Mouse (Mus musculus) embryonic fibroblast, embryonic 13.5 days (primary cell): ENCODE measurements around the gene Rbm14. TPM values are rescaled to one million over a fixed set of nuclear protein-coding genes. Genes with fewer than 3 reads are reported as not detected.
"Not testable (repeated sequence)": the region's sequence is repeated elsewhere in the genome, so short reads cannot be mapped to it uniquely, and the experiment has no call there.

Experiments used
- H3K27ac ChIP-seq: 2 replicates; pipeline ENCODE4 v1.5.1; 2012; ENCODE audit warnings: low read length, control low read depth, inconsistent platforms; ENCODE audit not compliant: insufficient read depth
- H3K4me1 ChIP-seq: 2 replicates; pipeline ENCODE4 v1.6.1; 2011; ENCODE audit warnings: low read length; ENCODE audit not compliant: control insufficient read depth, insufficient read depth
- H3K4me3 ChIP-seq: 2 replicates; pipeline ENCODE4 v1.5.1; 2011; ENCODE audit warnings: mild to moderate bottlenecking, control low read depth, low read length; ENCODE audit not compliant: insufficient read depth
- CTCF ChIP-seq: IDR thresholded peaks from 2 replicates; pipeline ENCODE4 v1.5.1; 2011; ENCODE audit warnings: mild to moderate bottlenecking, control low read depth, low read length, moderate library complexity, borderline replicate concordance; ENCODE audit not compliant: insufficient read depth
- POLR2A ChIP-seq: IDR thresholded peaks from 2 replicates; pipeline ENCODE4 v1.6.1; 2011; ENCODE audit warnings: low read depth, mild to moderate bottlenecking, control low read depth, low read length, moderate library complexity
- polyA plus RNA-seq: library from polyadenylated mRNA; stranded (reverse); fragments of >200 nt; gene quantifications from 2 replicates; pipeline ENCODE4 v1.2.4, GENCODE M21; 2011; ENCODE audit warnings: low read depth; ENCODE audit not compliant: missing spikeins, insufficient read length

Gene Rbm14
- polyA plus RNA-seq, 1 experiment, result 33.6 TPM

DNA sequence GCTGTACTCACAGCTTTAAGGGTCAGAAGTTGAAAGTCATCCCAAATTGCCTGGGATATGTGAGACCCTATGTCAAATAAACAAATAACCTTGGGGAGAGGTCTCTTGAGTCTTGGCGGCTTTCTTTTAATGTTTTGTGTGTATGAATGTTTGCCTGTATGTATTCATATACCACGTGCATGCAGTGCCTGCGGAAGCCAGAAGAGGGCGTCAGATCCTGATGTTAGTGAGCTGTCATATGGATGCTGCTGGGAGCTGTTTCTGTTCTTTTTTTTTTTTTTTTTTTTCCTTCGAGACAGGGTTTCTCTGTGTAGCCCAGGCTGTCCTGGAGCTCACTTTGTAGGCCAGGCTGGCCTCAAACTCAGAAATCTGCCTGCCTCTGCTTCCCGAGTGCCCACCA, 1.6 kb upstream of the Rbm14 start:
- TF ChIP-seq CTCF, result peak; percentile 27; the same call in 1 of the 2 replicates
- TF ChIP-seq POLR2A, result no peak
- Histone ChIP-seq H3K4me3 (no peak overlapping the region), H3K27ac (no peak overlapping the region), H3K4me1 (peaks cover 5% of the 10 kb centered on the region)

DNA sequence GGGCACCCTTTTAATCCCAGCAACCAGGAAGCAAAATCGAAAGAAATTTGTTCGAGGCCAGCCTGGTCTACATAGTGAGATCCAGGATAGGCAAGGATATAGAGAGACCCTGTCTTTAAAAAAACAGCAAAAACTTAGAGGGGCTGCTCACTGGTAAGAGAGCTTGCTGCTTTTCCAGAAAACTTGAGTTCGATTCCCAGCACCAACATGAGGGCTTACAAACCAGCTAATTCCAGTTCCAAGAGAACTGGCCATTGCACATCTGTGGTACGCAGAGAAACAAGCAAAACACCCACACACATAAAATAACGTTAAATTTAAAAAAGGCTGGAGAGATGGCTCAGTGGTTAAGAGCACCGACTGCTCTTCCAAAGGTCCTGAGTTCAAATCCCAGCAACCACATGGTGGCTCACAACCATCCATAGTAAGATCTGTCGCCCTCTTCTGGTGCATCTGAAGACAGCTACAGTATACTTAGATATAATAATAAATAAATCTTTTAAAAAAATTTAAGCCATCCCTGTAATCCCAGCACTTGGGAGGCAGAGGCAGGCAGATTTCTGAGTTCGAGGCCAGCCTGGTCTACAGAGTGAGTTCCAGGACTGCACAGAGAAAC, 1.0 kb upstream of the Rbm14 start:
- H3K4me1 ChIP-seq, result not testable (repeated sequence)
- peak overlapping the region; percentile 92 for H3K27ac ChIP-seq
- H3K4me3 ChIP-seq, result peak overlapping the region; percentile 70

DNA sequence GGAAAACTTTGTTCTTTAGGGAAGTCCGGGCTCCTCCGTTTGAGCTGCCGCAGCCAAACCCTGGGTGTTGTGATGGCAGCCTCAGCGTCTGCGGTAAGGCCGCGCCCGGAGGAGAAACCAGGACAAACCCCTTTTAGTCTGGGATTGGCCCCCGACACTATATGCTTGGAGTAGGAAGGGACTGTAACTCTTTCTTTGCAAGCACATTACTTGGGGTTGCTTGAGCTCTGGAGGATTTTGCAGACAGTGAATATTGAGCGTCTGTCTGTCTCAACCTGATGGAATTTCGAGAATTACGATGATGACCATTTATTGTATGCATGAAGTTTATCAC, 442 bp upstream of the Rbm14 start:
- Histone ChIP-seq H3K27ac (peak overlapping the region; percentile 92), H3K4me3 (peak overlapping the region; percentile 70), H3K4me1 (peaks cover 5% of the 10 kb centered on the region)
- TF ChIP-seq POLR2A (0 out of 2 replicates have a peak, but pooled peaks have one; percentile 2), CTCF (no peak)

DNA sequence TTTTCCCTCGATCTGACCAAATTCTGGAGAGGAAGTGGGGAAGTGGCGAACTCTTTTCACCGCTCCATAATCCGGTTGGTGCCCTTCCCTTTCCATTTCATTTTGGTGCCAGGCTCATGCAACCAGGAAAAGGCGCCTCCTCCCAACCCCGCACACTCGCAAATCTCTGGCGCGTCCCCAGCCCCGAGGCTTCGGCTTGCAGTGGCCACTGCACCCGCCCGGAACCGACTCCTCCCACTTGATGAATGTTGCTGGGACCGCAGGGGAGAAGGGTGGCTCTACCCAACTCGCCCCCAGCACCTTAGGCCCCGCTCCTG, 730 bp downstream of the Rbm14 start:
- H3K27ac ChIP-seq, result peak overlapping the region; percentile 69
- H3K4me3 ChIP-seq, result peak overlapping the region; percentile 57
- TF ChIP-seq CTCF, result no peak

DNA sequence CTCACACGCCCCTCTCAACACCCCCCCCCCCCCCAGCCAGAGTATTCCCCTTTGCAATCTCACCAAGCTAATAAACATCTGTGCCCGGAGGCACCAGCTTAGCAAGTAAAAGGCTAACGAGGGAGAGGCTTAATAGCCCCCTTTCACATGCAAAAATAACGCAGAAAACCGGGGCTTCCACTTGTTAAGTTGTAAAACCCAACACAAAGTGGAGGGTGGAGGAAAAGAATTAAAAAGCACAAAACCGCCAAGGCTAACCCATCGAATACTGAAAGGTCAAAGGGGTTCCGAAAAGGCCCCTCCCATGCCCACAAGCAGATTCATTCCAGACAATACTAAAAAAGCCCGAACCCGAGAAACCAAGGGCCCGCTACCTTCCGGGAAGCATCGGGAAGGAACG, 1.1 kb downstream of the Rbm14 start:
- Histone ChIP-seq H3K27ac (peak overlapping the region; percentile 69; the same call in 1 of the 2 replicates), H3K4me3 (peak overlapping the region; percentile 57), H3K4me1 (peaks cover 5% of the 10 kb centered on the region)
- TF ChIP-seq POLR2A (no peak), CTCF (no peak)

More for the DNA sequence above, 730 bp downstream of the Rbm14 start:
- H3K4me1 ChIP-seq, result peaks cover 5% of the 10 kb centered on the region

DNA sequence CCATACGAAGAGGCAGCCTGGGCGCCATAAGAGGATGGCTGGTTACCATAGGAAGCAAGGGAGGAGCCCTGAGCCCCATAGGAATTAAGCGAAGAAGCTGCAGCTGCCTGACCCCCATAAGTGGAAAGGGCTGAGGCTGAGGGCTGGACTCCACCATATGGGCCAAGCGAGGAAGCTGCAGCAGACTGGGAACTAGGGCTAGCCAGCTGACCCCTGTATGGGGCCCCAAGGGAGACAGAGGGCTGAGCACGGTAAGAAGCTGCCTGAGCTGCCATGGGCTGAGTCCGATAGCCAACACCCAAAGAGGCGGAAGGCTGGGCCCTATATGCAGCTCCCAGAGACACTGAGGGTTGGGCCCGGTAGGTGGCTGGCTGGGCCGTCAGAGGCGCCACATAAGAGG, 8.2 kb downstream of the Rbm14 start:
- TF ChIP-seq POLR2A, result no peak
- no peak for TF ChIP-seq CTCF

DNA sequence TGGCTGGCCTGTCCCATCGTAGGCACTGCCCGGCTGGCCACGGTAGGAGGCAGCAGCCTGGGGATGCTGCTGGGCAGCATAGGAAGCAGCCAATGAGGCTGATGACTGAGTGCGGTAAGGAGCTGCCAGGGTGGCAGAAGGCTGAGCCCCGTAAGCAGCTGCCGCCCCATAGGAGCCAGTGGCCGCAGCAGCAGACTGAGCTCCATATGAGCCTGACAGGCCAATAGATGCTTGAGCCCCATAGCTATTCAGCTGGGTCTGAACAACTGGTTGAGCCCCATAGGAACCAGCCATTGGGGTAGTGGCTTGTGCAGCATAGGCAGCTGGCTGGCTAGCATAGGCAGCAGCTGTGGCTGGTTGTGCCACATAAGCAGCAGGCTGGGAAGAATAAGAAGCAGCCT, 8.7 kb downstream of the Rbm14 start:
- TF ChIP-seq POLR2A, result no peak
- TF ChIP-seq CTCF, result no peak
- Histone ChIP-seq H3K4me1 (no peaks in the 10 kb centered on the region), H3K4me3 (no peak overlapping the region), H3K27ac (no peak overlapping the region)

More for the DNA sequence above, 8.2 kb downstream of the Rbm14 start:
- H3K27ac ChIP-seq, result no peak overlapping the region
- H3K4me1 ChIP-seq, result 0 out of 2 replicates have a peak, but pooled peaks cover under 1% of the 10 kb centered on the region
- no peak overlapping the region for H3K4me3 ChIP-seq

DNA sequence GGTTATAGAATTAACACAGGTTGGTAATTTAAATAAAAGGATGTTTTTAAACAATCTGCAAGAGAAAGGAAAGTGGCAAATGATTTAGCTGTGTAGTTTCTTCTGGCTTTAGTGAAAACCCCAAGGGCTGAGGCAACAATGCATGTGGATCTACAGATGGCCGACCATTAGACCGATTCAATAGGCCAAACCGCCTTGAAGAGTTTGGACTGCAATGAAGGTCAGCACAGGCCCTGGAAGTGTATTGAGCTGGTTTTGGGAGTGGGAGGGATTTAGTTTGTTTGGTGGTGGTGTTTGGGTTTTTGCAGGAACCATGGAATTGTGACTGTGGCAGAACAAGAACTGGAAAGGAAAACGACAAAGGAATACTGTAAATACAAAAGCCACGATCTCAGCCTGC, 12.4 kb downstream of the Rbm14 start:
- Histone ChIP-seq H3K27ac (no peak overlapping the region), H3K4me3 (no peak overlapping the region), H3K4me1 (no peaks in the 10 kb centered on the region)
- TF ChIP-seq POLR2A (no peak), CTCF (no peak)

DNA sequence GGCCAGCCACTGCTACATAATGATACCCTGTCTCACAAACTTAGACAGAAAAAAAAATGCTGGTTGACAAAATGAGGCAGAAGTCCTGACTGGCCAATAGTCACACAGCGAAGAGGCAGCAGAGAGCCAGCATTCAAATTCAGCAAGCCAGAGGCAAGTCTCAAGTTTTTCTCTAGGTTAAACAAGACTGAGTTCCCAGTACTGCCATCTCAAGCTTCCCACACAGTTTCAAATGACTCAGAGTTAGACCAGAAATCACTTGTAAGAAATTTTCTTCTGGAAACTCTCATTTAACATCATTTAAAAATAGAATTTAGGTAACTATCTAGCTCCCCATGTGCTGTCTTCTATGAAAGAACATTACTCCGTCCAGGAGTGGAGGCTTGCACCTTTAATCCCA, 13.6 kb downstream of the Rbm14 start:
- Histone ChIP-seq H3K27ac (peak overlapping the region; percentile 9; the same call in 1 of the 2 replicates), H3K4me1 (no peaks in the 10 kb centered on the region), H3K4me3 (no peak overlapping the region)
- no peak for TF ChIP-seq CTCF
- TF ChIP-seq POLR2A, result no peak

DNA sequence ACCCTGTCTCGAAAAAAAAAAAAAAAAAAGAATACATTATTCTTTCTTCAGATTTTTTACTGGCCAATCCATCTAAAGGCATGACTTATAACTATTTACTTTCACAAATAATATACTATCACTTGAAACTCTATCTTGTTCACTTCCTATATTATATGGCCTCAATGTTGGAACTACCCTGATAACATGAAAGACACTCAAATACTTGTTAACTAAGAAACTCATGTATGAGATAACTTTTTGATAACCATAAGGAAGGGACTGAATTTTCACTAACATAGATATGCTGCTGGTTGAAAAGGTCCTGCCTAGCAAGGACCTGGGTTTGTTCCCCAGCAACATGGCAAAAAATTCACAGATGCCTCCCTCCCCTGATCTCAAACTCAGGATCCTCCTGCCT, 15.5 kb downstream of the Rbm14 start:
- 0 out of 2 replicates have a peak, but pooled peaks cover 2% of the 10 kb centered on the region for H3K4me1 ChIP-seq
- TF ChIP-seq CTCF (no peak), POLR2A (no peak)
- no peak overlapping the region for H3K4me3 ChIP-seq
- H3K27ac ChIP-seq, result no peak overlapping the region
